Mouse (Mus musculus): Measurements from ENCODE around the gene Pcsk5. TPM values are rescaled to one million over a fixed set of nuclear protein-coding genes. Genes with fewer than 3 reads are reported as not detected.
A peak's percentile ranks its signal among the peaks of the same experiment; 100 is the strongest.

The Pcsk5 gene
- polyA plus RNA-seq, 1 experiment from 2014 or later, result 8.5 TPM

DNA sequence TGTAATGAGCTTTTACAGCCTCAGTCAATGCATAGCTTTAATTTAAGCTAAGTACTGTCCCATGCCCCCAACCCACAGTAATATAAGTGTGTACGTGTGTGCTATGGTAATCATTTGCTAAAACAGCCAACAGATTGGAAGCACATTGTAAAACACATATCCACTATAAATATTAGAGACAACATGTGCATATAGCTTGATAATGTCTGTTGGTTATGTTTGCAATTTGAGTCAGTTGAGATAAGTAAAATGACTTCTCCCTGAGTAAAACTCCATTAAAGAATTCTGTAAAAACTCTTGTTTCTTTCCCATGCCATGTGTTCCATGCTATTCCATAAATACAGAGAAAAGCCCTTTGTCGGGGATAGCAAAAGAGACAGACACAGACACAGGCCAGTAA is 4.2 kb upstream of the Pcsk5 start:
- WGBS, result 91% methylated on average over 2 of the region's 2 CpGs
- no peaks in the 10 kb centered on the region for H3K36me3 ChIP-seq (ENCODE audit: control insufficient read depth, insufficient read depth, low read length)
- H3K4me3 ChIP-seq (ENCODE audit: low read depth, low read length), result no peak overlapping the region
- H3K9me3 ChIP-seq (replicated peaks; ENCODE audit: control insufficient read depth, low read length, poor library complexity, severe bottlenecking), result no peaks in the 10 kb centered on the region
- no peak overlapping the region for H3K9ac ChIP-seq (ENCODE audit: low read depth, low read length)
- H3K4me1 ChIP-seq (ENCODE audit: control insufficient read depth, insufficient read depth, low read length), result peaks cover 2% of the 10 kb centered on the region
- no peak overlapping the region for H3K27ac ChIP-seq (ENCODE audit: low read length)
- ATAC-seq, result no peak
- H3K27me3 ChIP-seq (ENCODE audit: control insufficient read depth, insufficient read depth, low read depth, low read length), result peaks cover 3% of the 10 kb centered on the region; the same call in 1 of the 2 replicates
- no peak overlapping the region for H3K4me2 ChIP-seq (ENCODE audit: low read length)

- Histone ChIP-seq H3K36me3 (ENCODE audit: control insufficient read depth, insufficient read depth, low read length) (no peaks in the 10 kb centered on the region), H3K4me1 (ENCODE audit: control insufficient read depth, insufficient read depth, low read length) (peaks cover 13% of the 10 kb centered on the region), H3K9me3 (replicated peaks; ENCODE audit: control insufficient read depth, low read length, poor library complexity, severe bottlenecking) (no peaks in the 10 kb centered on the region), H3K27me3 (ENCODE audit: control insufficient read depth, insufficient read depth, low read depth, low read length) (peaks cover 3% of the 10 kb centered on the region; the same call in 1 of the 2 replicates), H3K4me2 (ENCODE audit: low read length) (no peak overlapping the region), H3K27ac (ENCODE audit: low read length) (no peak overlapping the region), H3K9ac (ENCODE audit: low read depth, low read length) (no peak overlapping the region), H3K4me3 (ENCODE audit: low read depth, low read length) (no peak overlapping the region)
- 78% methylated on average over 1 of the region's 1 CpGs for WGBS
- no peak for ATAC-seq
Measured at GRCm38 (mm10) chr19:17839856-17840255, 2.4 kb upstream of the Pcsk5 start.

DNA sequence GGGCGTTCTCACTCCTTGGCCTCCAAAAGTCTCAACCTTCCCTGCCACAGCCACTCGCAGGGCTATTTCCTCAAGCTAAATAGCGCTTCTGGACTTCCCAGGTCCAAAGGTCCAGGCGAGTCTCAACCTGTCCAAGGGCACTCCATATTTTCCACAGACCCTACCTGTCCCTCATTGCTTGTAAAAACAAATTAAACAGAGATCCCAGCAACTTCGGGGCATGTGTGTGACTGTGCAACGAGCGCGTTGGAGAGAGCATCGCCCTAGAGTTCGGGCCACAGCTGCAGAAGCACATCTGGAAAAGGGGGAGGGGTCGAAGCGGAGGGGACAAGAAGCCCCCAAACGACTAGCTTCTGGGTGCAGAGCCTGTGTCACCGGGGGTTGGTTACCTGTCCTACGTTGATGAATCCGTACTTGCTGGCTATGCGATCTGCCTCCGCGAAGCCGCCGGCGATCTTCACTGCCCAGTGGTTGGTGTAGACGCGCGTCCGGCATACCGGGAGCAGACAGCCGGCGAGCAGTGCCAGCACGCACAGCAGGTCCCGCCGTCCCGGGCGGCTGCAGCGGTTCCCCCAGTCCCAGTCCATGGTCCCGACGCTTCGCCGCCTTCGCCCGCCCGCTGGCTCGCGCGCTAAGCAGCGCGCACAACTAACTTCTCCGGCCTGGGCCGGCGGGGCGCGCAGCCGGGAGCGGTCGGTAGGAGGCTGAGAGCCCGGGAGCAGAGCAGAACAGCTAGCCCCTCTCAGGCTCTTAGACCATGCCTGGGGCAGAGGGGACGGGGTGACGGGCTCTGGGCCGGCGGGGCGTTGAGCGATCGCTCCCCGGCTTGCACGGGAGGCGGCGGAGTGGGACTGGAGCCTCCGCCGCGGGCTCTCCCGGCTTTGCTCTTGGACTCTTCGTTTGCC is 614 bp downstream of the Pcsk5 start:
- Histone ChIP-seq H3K36me3 (ENCODE audit: control insufficient read depth, insufficient read depth, low read length) (no peaks in the 10 kb centered on the region), H3K4me3 (ENCODE audit: low read depth, low read length) (peak overlapping the region; percentile 81), H3K4me2 (ENCODE audit: low read length) (peak overlapping the region; percentile 78), H3K27me3 (ENCODE audit: control insufficient read depth, insufficient read depth, low read depth, low read length) (no peaks in the 10 kb centered on the region), H3K9me3 (replicated peaks; ENCODE audit: control insufficient read depth, low read length, poor library complexity, severe bottlenecking) (no peaks in the 10 kb centered on the region), H3K27ac (ENCODE audit: low read length) (peak overlapping the region; percentile 77), H3K4me1 (ENCODE audit: control insufficient read depth, insufficient read depth, low read length) (peaks cover 13% of the 10 kb centered on the region), H3K9ac (ENCODE audit: low read depth, low read length) (peak overlapping the region; percentile 68)
- under 1% methylated on average over 71 of the region's 72 CpGs for WGBS
- ATAC-seq, result peak; percentile 90

GRCm38 (mm10) chr19:17835681-17836565 is 1.5 kb downstream of the Pcsk5 start:
- H3K4me1 ChIP-seq (ENCODE audit: control insufficient read depth, insufficient read depth, low read length), result peaks cover 13% of the 10 kb centered on the region
- H3K9me3 ChIP-seq (replicated peaks; ENCODE audit: control insufficient read depth, low read length, poor library complexity, severe bottlenecking), result no peaks in the 10 kb centered on the region
- H3K9ac ChIP-seq (ENCODE audit: low read depth, low read length), result peak overlapping the region; percentile 68
- 0 out of 2 replicates have a peak, but pooled peaks have one; percentile 6 for ATAC-seq
- no peak overlapping the region for H3K27ac ChIP-seq (ENCODE audit: low read length)
- H3K4me3 ChIP-seq (ENCODE audit: low read depth, low read length), result peak overlapping the region; percentile 81
- no peaks in the 10 kb centered on the region for H3K36me3 ChIP-seq (ENCODE audit: control insufficient read depth, insufficient read depth, low read length)
- WGBS, result under 1% methylated on average over 28 of the region's 28 CpGs
- peak overlapping the region; percentile 78 for H3K4me2 ChIP-seq (ENCODE audit: low read length)
- no peaks in the 10 kb centered on the region for H3K27me3 ChIP-seq (ENCODE audit: control insufficient read depth, insufficient read depth, low read depth, low read length)

DNA sequence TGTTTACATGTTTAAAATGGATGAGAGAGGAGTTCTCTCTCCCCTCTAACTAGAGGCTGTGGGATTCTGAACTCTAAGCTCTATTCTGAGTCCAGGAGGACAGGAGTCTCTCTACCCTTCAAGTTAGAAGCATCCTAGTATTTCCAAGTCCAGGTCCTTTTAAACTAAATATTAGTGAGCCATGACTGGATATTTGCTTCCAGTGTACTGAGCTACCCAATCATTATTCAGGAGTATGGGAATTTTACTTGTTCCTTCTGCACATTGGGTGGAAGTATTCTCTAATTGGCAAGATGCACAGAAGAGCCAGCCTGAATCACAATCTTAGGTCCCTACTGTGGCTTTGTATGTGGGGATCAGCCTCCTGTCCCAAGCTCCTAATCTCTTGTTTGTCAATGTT is 2.5 kb downstream of the Pcsk5 start:
- Histone ChIP-seq H3K27ac (ENCODE audit: low read length) (no peak overlapping the region), H3K9me3 (replicated peaks; ENCODE audit: control insufficient read depth, low read length, poor library complexity, severe bottlenecking) (no peaks in the 10 kb centered on the region), H3K36me3 (ENCODE audit: control insufficient read depth, insufficient read depth, low read length) (no peaks in the 10 kb centered on the region), H3K9ac (ENCODE audit: low read depth, low read length) (no peak overlapping the region), H3K4me2 (ENCODE audit: low read length) (peak overlapping the region; percentile 78), H3K27me3 (ENCODE audit: control insufficient read depth, insufficient read depth, low read depth, low read length) (no peaks in the 10 kb centered on the region), H3K4me1 (ENCODE audit: control insufficient read depth, insufficient read depth, low read length) (peaks cover 13% of the 10 kb centered on the region), H3K4me3 (ENCODE audit: low read depth, low read length) (peak overlapping the region; percentile 81; the same call in 1 of the 2 replicates)
- ATAC-seq, result no peak

- H3K27me3 ChIP-seq (ENCODE audit: control insufficient read depth, insufficient read depth, low read depth, low read length), result no peaks in the 10 kb centered on the region
- peaks cover 9% of the 10 kb centered on the region for H3K4me1 ChIP-seq (ENCODE audit: control insufficient read depth, insufficient read depth, low read length)
- no peaks in the 10 kb centered on the region for H3K36me3 ChIP-seq (ENCODE audit: control insufficient read depth, insufficient read depth, low read length)
- no peak for ATAC-seq
- H3K9ac ChIP-seq (ENCODE audit: low read depth, low read length), result no peak overlapping the region
- no peaks in the 10 kb centered on the region for H3K9me3 ChIP-seq (replicated peaks; ENCODE audit: control insufficient read depth, low read length, poor library complexity, severe bottlenecking)
- no peak overlapping the region for H3K27ac ChIP-seq (ENCODE audit: low read length)
- no peak overlapping the region for H3K4me2 ChIP-seq (ENCODE audit: low read length)
- no peak overlapping the region for H3K4me3 ChIP-seq (ENCODE audit: low read depth, low read length)
- 89% methylated on average over 2 of the region's 2 CpGs for WGBS
Measured at GRCm38 (mm10) chr19:17831376-17831775, 6.1 kb downstream of the Pcsk5 start.

- no peak overlapping the region for H3K4me3 ChIP-seq (ENCODE audit: low read depth, low read length)
- H3K36me3 ChIP-seq (ENCODE audit: control insufficient read depth, insufficient read depth, low read length), result no peaks in the 10 kb centered on the region
- 87% methylated on average over 8 of the region's 8 CpGs for WGBS
- H3K4me2 ChIP-seq (ENCODE audit: low read length), result no peak overlapping the region
- H3K4me1 ChIP-seq (ENCODE audit: control insufficient read depth, insufficient read depth, low read length), result no peaks in the 10 kb centered on the region
- no peaks in the 10 kb centered on the region for H3K9me3 ChIP-seq (replicated peaks; ENCODE audit: control insufficient read depth, low read length, poor library complexity, severe bottlenecking)
- H3K27me3 ChIP-seq (ENCODE audit: control insufficient read depth, insufficient read depth, low read depth, low read length), result no peaks in the 10 kb centered on the region
- H3K9ac ChIP-seq (ENCODE audit: low read depth, low read length), result no peak overlapping the region
- H3K27ac ChIP-seq (ENCODE audit: low read length), result no peak overlapping the region
- ATAC-seq, result no peak
Measured at GRCm38 (mm10) chr19:17828414-17828813, 9.0 kb downstream of the Pcsk5 start.

DNA sequence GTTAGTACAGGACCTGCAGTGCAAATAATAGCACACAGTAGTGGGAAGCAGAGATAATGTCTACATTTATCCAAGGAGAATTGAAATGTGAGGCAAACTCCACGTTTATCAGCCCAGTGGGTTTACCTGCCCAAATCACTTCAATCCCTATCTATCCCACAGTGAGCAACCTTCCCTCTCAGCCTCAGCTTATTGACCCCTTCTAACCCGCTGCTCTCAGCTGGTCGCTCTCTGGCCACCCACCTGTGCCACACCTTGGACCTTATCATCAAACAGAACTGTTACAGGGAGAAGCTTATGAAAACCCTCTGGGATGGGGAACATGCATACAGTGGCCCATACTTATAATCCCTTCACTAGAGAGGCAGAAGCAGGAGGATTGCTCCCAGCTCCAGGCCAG is 10.7 kb downstream of the Pcsk5 start:
- Histone ChIP-seq H3K27ac (ENCODE audit: low read length) (no peak overlapping the region), H3K36me3 (ENCODE audit: control insufficient read depth, insufficient read depth, low read length) (no peaks in the 10 kb centered on the region), H3K27me3 (ENCODE audit: control insufficient read depth, insufficient read depth, low read depth, low read length) (no peaks in the 10 kb centered on the region), H3K4me1 (ENCODE audit: control insufficient read depth, insufficient read depth, low read length) (no peaks in the 10 kb centered on the region), H3K4me2 (ENCODE audit: low read length) (no peak overlapping the region), H3K9ac (ENCODE audit: low read depth, low read length) (no peak overlapping the region), H3K4me3 (ENCODE audit: low read depth, low read length) (no peak overlapping the region), H3K9me3 (replicated peaks; ENCODE audit: control insufficient read depth, low read length, poor library complexity, severe bottlenecking) (no peaks in the 10 kb centered on the region)
- no peak for ATAC-seq
- WGBS, result 67% methylated on average over 3 of the region's 3 CpGs

GRCm38 (mm10) chr19:17820046-17820445 is 17.4 kb downstream of the Pcsk5 start:
- Histone ChIP-seq H3K27ac (ENCODE audit: low read length) (no peak overlapping the region), H3K4me3 (ENCODE audit: low read depth, low read length) (no peak overlapping the region), H3K4me2 (ENCODE audit: low read length) (no peak overlapping the region), H3K36me3 (ENCODE audit: control insufficient read depth, insufficient read depth, low read length) (no peaks in the 10 kb centered on the region), H3K4me1 (ENCODE audit: control insufficient read depth, insufficient read depth, low read length) (no peaks in the 10 kb centered on the region), H3K27me3 (ENCODE audit: control insufficient read depth, insufficient read depth, low read depth, low read length) (no peaks in the 10 kb centered on the region), H3K9me3 (replicated peaks; ENCODE audit: control insufficient read depth, low read length, poor library complexity, severe bottlenecking) (no peaks in the 10 kb centered on the region), H3K9ac (ENCODE audit: low read depth, low read length) (no peak overlapping the region)
- 95% methylated on average over 2 of the region's 2 CpGs for WGBS
- no peak for ATAC-seq

Measured in midbrain, embryonic 16.5 days (tissue).